Mouse (Mus musculus) brain, embryonic 14.5 days (tissue): Measurements from ENCODE around the gene Litaf. TPM values are rescaled to one million over a fixed set of nuclear protein-coding genes. Genes with fewer than 3 reads are reported as not detected.

Experiments
- DNase-seq: peaks from one replicate; pipeline ENCODE4 v3.0.0-alpha.2; 2011; ENCODE audit warnings: low read depth
- CTCF ChIP-seq: fragments of 200-500 bp; IDR thresholded peaks from 2 replicates; pipeline ENCODE4 v1.5.1; 2012; ENCODE audit warnings: inconsistent platforms, mild to moderate bottlenecking, moderate library complexity, borderline replicate concordance; ENCODE audit not compliant: insufficient read depth, insufficient read length; ENCODE audit errors: extremely low read depth
- POLR2A ChIP-seq: fragments of 200-500 bp; IDR thresholded peaks from 2 replicates; pipeline ENCODE4 v1.6.1; 2012; ENCODE audit warnings: mild to moderate bottlenecking, inconsistent platforms, borderline replicate concordance; ENCODE audit not compliant: poor library complexity, insufficient read depth, insufficient read length, severe bottlenecking; ENCODE audit errors: extremely low read depth
- polyA plus RNA-seq: library from polyadenylated mRNA; depleted of rRNA; stranded (reverse); fragments of >200 nt; gene quantifications from 2 replicates; pipeline ENCODE4 v1.2.3, GENCODE M21; 2012

Litaf gene
- polyA plus RNA-seq, 1 experiment: 39.0 TPM

- no peak for TF ChIP-seq CTCF
- TF ChIP-seq POLR2A: no peak
- DNase-seq: no peak
Measured at GRCm38 (mm10) chr16:11078216-11078869, 12.4 kb upstream of the Litaf start.

- TF ChIP-seq CTCF (no peak), POLR2A (no peak)
- DNase-seq: no peak
Measured at GRCm38 (mm10) chr16:11077601-11078201, 11.7 kb upstream of the Litaf start.

- DNase-seq: no peak
- TF ChIP-seq POLR2A (no peak), CTCF (no peak)
Measured at GRCm38 (mm10) chr16:11073060-11073459, 7.1 kb upstream of the Litaf start.

- no peak for DNase-seq
- TF ChIP-seq CTCF: no peak
- TF ChIP-seq POLR2A: no peak
Measured at GRCm38 (mm10) chr16:11072454-11072853, 6.5 kb upstream of the Litaf start.

- TF ChIP-seq CTCF: no peak
- DNase-seq: no peak
Measured at GRCm38 (mm10) chr16:11071887-11072286, 5.9 kb upstream of the Litaf start.

- TF ChIP-seq POLR2A (no peak), CTCF (no peak)
- DNase-seq: peak; percentile 30
Measured at GRCm38 (mm10) chr16:11071176-11071575, 5.2 kb upstream of the Litaf start.

- TF ChIP-seq CTCF: no peak
- no peak for TF ChIP-seq POLR2A
- no peak for DNase-seq
Measured at GRCm38 (mm10) chr16:11069710-11070420, 3.9 kb upstream of the Litaf start.

GRCm38 (mm10) chr16:11069271-11069670 lies 3.3 kb upstream of the Litaf start:
- no peak for TF ChIP-seq CTCF
- TF ChIP-seq POLR2A: no peak
- DNase-seq: no peak

- TF ChIP-seq POLR2A: no peak
- TF ChIP-seq CTCF: no peak
Measured at GRCm38 (mm10) chr16:11068666-11069065, 2.7 kb upstream of the Litaf start.

GRCm38 (mm10) chr16:11066833-11067191 lies 855 bp upstream of the Litaf start:
- TF ChIP-seq POLR2A (0 out of 2 replicates have a peak, but pooled peaks have one; percentile 30), CTCF (no peak)

More at GRCm38 (mm10) chr16:11068666-11069065, 2.7 kb upstream of the Litaf start:
- DNase-seq: no peak

GRCm38 (mm10) chr16:11065431-11065830 lies 526 bp downstream of the Litaf start:
- no peak for TF ChIP-seq POLR2A
- no peak for TF ChIP-seq CTCF
- DNase-seq: peak; percentile 17

More at GRCm38 (mm10) chr16:11066833-11067191, 855 bp upstream of the Litaf start:
- peak; percentile 88 for DNase-seq

- DNase-seq: no peak
- TF ChIP-seq CTCF (no peak), POLR2A (no peak)
Measured at GRCm38 (mm10) chr16:11064742-11065141, 1.2 kb downstream of the Litaf start.

GRCm38 (mm10) chr16:11064341-11064740 lies 1.6 kb downstream of the Litaf start:
- no peak for DNase-seq
- TF ChIP-seq POLR2A (no peak), CTCF (no peak)
